Mouse (Mus musculus) MEL (cell line): Measurements from ENCODE around the gene Mthfd2l.

Experiments
- CTCF ChIP-seq, 3 experiments: IDR thresholded peaks in 2 of 3; conservative IDR thresholded peaks in 1 of 3; 2 replicates each; pipeline ENCODE4 v1.5.1; 2011 to 2012; ENCODE audit warnings: low read length in 3 of 3, low read depth in 2 of 3, mild to moderate bottlenecking in 2 of 3, improper control_type of control experiment in 1 of 3, inconsistent platforms in 1 of 3, mixed read lengths in 1 of 3, moderate library complexity in 1 of 3; ENCODE audit not compliant: control insufficient read depth in 1 of 3, insufficient read depth in 1 of 3, poor library complexity in 1 of 3, severe bottlenecking in 1 of 3
- E2F4 ChIP-seq: IDR thresholded peaks from 2 replicates; pipeline ENCODE4 v1.6.1; 2011; ENCODE audit warnings: low read depth, low read length, improper control_type of control experiment, borderline replicate concordance
- KAT2A ChIP-seq: conservative IDR thresholded peaks from 2 replicates; pipeline ENCODE4 v1.6.1; 2012; ENCODE audit warnings: low read depth, low read length, improper control_type of control experiment, inconsistent platforms
- MAX ChIP-seq: IDR thresholded peaks from 2 replicates; pipeline ENCODE4 v1.6.1; 2011; ENCODE audit warnings: low read length, improper control_type of control experiment
- MXI1 ChIP-seq: IDR thresholded peaks from 2 replicates; pipeline ENCODE4 v1.6.1; 2011; ENCODE audit warnings: mild to moderate bottlenecking, low read depth, low read length, improper control_type of control experiment
- MYB ChIP-seq: IDR thresholded peaks from 2 replicates; pipeline ENCODE4 v1.6.1; 2011; ENCODE audit warnings: mild to moderate bottlenecking, low read depth, low read length, improper control_type of control experiment
- POLR2A ChIP-seq, 2 experiments: IDR thresholded peaks; 2 replicates each; pipeline ENCODE4 v1.6.1; 2011 to 2012; ENCODE audit warnings: low read length in 2 of 2, mild to moderate bottlenecking in 2 of 2, control low read depth in 1 of 2, improper control_type of control experiment in 1 of 2, low read depth in 1 of 2, moderate library complexity in 1 of 2; ENCODE audit not compliant: control insufficient read depth in 1 of 2, insufficient read depth in 1 of 2, poor library complexity in 1 of 2
- RCOR1 ChIP-seq: IDR thresholded peaks from 2 replicates; pipeline ENCODE4 v1.6.1; 2012; ENCODE audit warnings: low read depth, mild to moderate bottlenecking, inconsistent platforms, low read length, improper control_type of control experiment
- TAL1 ChIP-seq: IDR thresholded peaks from 2 replicates; pipeline ENCODE4 v1.6.1; 2012; ENCODE audit warnings: mild to moderate bottlenecking, inconsistent platforms, low read length, moderate library complexity, mixed read lengths
- TCF12 ChIP-seq: IDR thresholded peaks from 2 replicates; pipeline ENCODE4 v1.6.1; 2014; ENCODE audit warnings: low read depth, mild to moderate bottlenecking, inconsistent platforms, low read length, improper control_type of control experiment, moderate library complexity
- UBTF ChIP-seq: IDR thresholded peaks from 2 replicates; pipeline ENCODE4 v1.6.1; 2012; ENCODE audit warnings: low read depth, mild to moderate bottlenecking, inconsistent platforms, low read length, improper control_type of control experiment, moderate library complexity, borderline replicate concordance; ENCODE audit not compliant: insufficient read depth
- ZC3H11A ChIP-seq: IDR thresholded peaks from 2 replicates; pipeline ENCODE4 v1.6.1; 2012; ENCODE audit warnings: low read depth, mild to moderate bottlenecking, inconsistent platforms, low read length, improper control_type of control experiment
- ZNF384 ChIP-seq: IDR thresholded peaks from 2 replicates; pipeline ENCODE4 v1.6.1; 2012; ENCODE audit warnings: low read depth, mild to moderate bottlenecking, inconsistent platforms, low read length, improper control_type of control experiment

GRCm38 (mm10) chr5:90999942-91000341 is 69.0 kb downstream of the Mthfd2l start:
- TF ChIP-seq E2F4: no peak
- TF ChIP-seq TAL1: no peak
- TF ChIP-seq MXI1: no peak
- no peak for TF ChIP-seq CTCF (IDR thresholded peaks at IDR 0.05 in 2 of 3, conservative IDR thresholded peaks at IDR 0.05 in 1 of 3; ENCODE audit: control insufficient read depth in 1 of 3, insufficient read depth in 1 of 3, low read depth in 2 of 3, low read length in 3 of 3, poor library complexity in 1 of 3, severe bottlenecking in 1 of 3)
- TF ChIP-seq RCOR1: no peak
- TF ChIP-seq MYB: no peak
- no peak for TF ChIP-seq ZC3H11A
- TF ChIP-seq UBTF: no peak
- no peak for TF ChIP-seq KAT2A
- no peak for TF ChIP-seq POLR2A (IDR thresholded peaks at IDR 0.05; ENCODE audit: control insufficient read depth in 1 of 2, insufficient read depth in 1 of 2, low read depth in 1 of 2, low read length in 2 of 2, poor library complexity in 1 of 2)
- TF ChIP-seq MAX: no peak
- no peak for TF ChIP-seq ZNF384
- no peak for TF ChIP-seq TCF12
